Mouse (Mus musculus) brain, embryonic 14.5 days (tissue): ENCODE results near the gene Tgfbr2.

ENCODE experiments used
- CTCF ChIP-seq: fragments of 200-500 bp; IDR thresholded peaks from 2 replicates; pipeline ENCODE4 v1.5.1; 2012; ENCODE audit warnings: inconsistent platforms, mild to moderate bottlenecking, moderate library complexity, borderline replicate concordance; ENCODE audit not compliant: insufficient read depth, insufficient read length; ENCODE audit errors: extremely low read depth
- POLR2A ChIP-seq: fragments of 200-500 bp; IDR thresholded peaks from 2 replicates; pipeline ENCODE4 v1.6.1; 2012; ENCODE audit warnings: mild to moderate bottlenecking, inconsistent platforms, borderline replicate concordance; ENCODE audit not compliant: poor library complexity, insufficient read depth, insufficient read length, severe bottlenecking; ENCODE audit errors: extremely low read depth

DNA sequence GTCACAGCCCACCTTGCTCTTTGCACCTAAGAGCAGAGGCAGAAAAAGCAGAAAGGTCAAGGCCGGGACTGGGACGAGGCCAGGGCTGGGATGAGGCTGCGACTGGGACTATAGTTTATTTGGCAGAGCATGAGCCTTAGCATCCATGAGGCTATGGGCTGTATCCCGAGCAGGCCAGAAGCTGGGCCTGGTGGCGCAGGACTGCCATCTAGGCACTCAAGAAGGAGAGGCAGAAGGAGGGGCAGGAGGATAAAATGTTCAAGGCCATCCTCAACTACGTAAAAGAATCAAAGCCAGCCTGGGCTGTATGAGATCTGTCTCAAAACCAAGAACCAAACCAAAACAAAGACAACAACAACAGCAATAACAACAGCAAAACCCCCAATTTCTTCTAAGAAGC is 52.6 kb downstream of the Tgfbr2 start:
- no peak for TF ChIP-seq CTCF
- no peak for TF ChIP-seq POLR2A
